Mouse (Mus musculus) C2C12 (cell line): ENCODE data around the gene Zgrf1. TPM values are rescaled to one million over a fixed set of nuclear protein-coding genes. Genes with fewer than 3 reads are reported as not detected.

Experiments used
- H3K27me3 ChIP-seq: one replicate; pipeline ENCODE4 v1.6.1; 2011; ENCODE audit not compliant: control insufficient read depth, insufficient read depth, insufficient read length
- H3K36me3 ChIP-seq: one replicate; pipeline ENCODE4 v1.6.1; 2011; ENCODE audit not compliant: control insufficient read depth, insufficient read depth
- H3K4me3 ChIP-seq: one replicate; pipeline ENCODE4 v1.5.1; 2011; ENCODE audit warnings: mild to moderate bottlenecking, control low read depth; ENCODE audit not compliant: poor library complexity, insufficient read depth, severe bottlenecking
- H3K79me2 ChIP-seq: one replicate; pipeline ENCODE4 v1.6.1; 2011; ENCODE audit not compliant: control insufficient read depth, insufficient read depth
- H3K79me3 ChIP-seq: one replicate; pipeline ENCODE4 v1.6.1; 2011; ENCODE audit warnings: low read depth, control low read depth
- H3ac ChIP-seq: one replicate; pipeline ENCODE3; 2011; ENCODE audit warnings: low read depth; ENCODE audit not compliant: control insufficient read depth, insufficient read length
- CEBPB ChIP-seq: IDR thresholded peaks from one replicate; pipeline ENCODE4 v1.6.1; 2011; ENCODE audit warnings: low read depth, mild to moderate bottlenecking, control low read depth, moderate library complexity
- CTCF ChIP-seq: IDR thresholded peaks from one replicate; pipeline ENCODE4 v1.5.1; 2011; ENCODE audit not compliant: control insufficient read depth, insufficient read depth, insufficient read length
- FOSL1 ChIP-seq: IDR thresholded peaks from one replicate; pipeline ENCODE4 v1.8.0; 2011; ENCODE audit warnings: mild to moderate bottlenecking, low read length; ENCODE audit not compliant: poor library complexity, insufficient read depth, severe bottlenecking
- MAX ChIP-seq: IDR thresholded peaks from one replicate; pipeline ENCODE4 v1.6.1; 2011; ENCODE audit warnings: mild to moderate bottlenecking, control low read depth
- MYOD1 ChIP-seq: IDR thresholded peaks from one replicate; pipeline ENCODE4 v1.6.1; 2011; ENCODE audit warnings: low read depth; ENCODE audit not compliant: control insufficient read depth, insufficient read length
- MYOG ChIP-seq: IDR thresholded peaks from one replicate; pipeline ENCODE4 v1.6.1; 2011; ENCODE audit not compliant: control insufficient read depth, insufficient read length; ENCODE audit errors: extremely low read depth
- USF1 ChIP-seq: IDR thresholded peaks from one replicate; pipeline ENCODE4 v1.6.1; 2011; ENCODE audit warnings: low read depth, mild to moderate bottlenecking, control low read depth, moderate library complexity
- microRNA-seq: library from miRNA; unstranded; fragments of <30 nt; microRNA quantifications from one replicate; pipeline ENCODE4, GENCODE M21; 2019; ENCODE audit warnings: borderline microRNAs expressed
- polyA plus RNA-seq: library from polyadenylated mRNA; unstranded; fragments of >200 nt; fragmentation: generic; extraction: Trizol; gene quantifications from one replicate; pipeline ENCODE4 v1.2.1, GENCODE M21; 2012; ENCODE audit warnings: missing spikeins

Gene Zgrf1
- polyA plus RNA-seq, 1 experiment: 1.6 TPM

DNA sequence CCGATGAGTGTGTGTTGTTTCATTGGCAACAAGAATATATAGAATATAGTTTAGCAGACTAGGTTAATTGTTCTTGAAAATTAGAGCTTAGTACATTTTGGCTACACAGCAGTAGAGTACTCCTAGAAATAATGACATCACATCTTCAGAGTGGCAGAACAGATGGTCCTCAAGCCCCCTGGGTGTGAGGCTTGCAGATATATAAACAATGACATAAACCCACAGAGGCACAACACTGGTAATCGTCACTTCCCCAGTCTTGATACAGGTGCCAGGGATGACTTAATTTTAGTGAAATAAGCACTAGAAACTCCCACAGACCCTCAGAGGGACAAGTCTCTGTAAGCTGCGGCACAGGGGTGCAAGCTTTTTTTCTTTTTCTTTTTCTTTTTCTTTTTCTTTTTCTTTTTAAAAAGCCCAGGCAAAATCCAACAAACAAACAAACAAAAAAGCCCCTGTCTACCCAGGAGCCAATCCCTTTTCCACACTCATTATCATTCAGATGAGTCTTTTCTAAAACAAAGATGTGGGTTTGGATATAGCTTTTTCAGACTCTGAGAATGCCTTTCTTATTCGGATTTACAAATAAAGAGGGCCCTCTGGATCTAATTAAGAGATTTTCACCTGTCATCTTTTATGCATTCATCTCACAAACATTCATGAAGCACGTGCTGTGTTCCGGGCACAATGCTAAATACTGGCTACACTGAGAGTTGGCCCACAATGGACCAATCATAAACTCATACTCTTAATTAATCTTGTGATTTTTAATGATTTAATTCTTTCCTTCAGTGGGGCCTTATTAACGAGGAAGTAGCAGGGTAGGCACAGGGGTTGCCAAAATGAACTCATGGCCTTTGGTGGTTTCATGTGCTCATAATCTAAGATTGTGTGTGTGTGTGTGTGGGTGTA lies 98.7 kb downstream of the Zgrf1 start:
- Histone ChIP-seq H3K27me3 (no peaks in the 10 kb centered on the region), H3K36me3 (no peaks in the 10 kb centered on the region), H3K79me2 (no peaks in the 10 kb centered on the region), H3ac (no peak overlapping the region), H3K4me3 (no peak overlapping the region), H3K79me3 (no peaks in the 10 kb centered on the region)
- no peak for TF ChIP-seq MAX
- TF ChIP-seq USF1: no peak
- TF ChIP-seq CTCF: no peak
- no peak for TF ChIP-seq MYOD1
- no peak for TF ChIP-seq MYOG
- no peak for TF ChIP-seq FOSL1
- no peak for TF ChIP-seq CEBPB

DNA sequence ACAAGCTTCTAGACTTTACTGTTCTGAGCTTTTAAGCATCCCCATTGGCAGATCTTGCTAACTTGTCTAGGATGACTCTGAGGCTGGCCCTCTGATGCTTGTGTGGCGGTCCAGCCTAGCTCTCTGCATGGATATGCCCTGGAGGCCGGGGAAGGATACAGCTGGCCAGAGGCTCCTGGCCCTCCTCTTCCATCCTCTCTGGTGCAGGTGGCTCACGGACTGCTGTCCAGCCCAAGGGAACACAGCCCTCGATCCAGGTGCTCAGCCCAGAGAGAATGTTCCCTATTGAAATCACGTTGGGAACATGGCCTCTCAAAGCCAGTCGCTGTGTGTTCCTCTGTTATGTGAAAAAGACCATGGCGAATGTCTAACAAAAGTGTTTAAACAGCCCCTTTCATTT lies 107.4 kb downstream of the Zgrf1 start:
- H3K79me3 ChIP-seq: no peaks in the 10 kb centered on the region
- no peaks in the 10 kb centered on the region for H3K79me2 ChIP-seq
- no peak overlapping the region for H3ac ChIP-seq
- no peak for TF ChIP-seq MYOG
- TF ChIP-seq CEBPB: no peak
- TF ChIP-seq FOSL1: no peak
- TF ChIP-seq MAX: no peak
- TF ChIP-seq CTCF: no peak
- no peak for TF ChIP-seq USF1
- TF ChIP-seq MYOD1: no peak
- no peaks in the 10 kb centered on the region for H3K36me3 ChIP-seq
- no peak overlapping the region for H3K4me3 ChIP-seq
- H3K27me3 ChIP-seq: no peaks in the 10 kb centered on the region

DNA sequence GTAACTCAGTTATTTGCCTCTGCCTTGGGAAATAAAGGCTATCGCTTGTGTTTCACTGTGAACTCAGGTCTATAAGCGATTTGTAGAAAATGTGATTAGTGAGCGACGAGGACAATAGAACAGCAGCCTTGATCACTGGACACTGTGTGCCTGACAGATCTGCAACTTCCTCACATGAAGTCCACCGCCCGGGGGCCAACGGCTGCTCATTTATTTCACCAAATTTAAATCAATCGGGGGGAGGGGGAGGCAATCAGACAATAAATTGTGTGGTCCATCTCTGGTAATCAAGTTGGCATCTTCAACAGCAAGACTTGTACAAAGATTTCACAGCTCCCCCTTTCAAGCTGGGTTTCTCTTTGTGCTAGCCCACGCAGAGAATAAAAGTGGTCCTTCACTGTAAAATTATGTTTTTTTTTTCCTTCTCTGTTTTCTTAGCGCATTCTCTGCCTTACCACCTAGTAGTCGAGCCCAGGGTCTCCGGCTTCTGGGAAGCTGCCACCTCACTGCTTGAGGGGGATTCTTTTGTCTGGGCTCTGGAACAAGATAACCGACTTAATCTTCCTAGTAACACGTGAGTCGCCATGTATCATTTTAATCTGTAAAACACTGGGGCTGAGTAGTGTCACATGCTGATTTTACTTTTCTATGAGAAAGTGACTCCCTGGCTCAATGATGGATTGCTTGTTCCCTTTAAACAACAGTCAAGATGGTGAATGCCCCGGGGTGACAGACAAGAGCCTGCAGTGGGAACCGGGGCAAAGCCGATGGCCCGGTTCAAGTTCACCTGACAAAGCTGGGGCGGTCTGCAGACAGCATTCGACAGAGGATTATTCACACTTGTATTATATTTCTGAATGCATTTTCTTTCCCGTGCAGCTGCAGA lies 108.6 kb downstream of the Zgrf1 start:
- Histone ChIP-seq H3K27me3 (no peaks in the 10 kb centered on the region), H3ac (no peak overlapping the region), H3K4me3 (no peak overlapping the region), H3K36me3 (no peaks in the 10 kb centered on the region), H3K79me2 (no peaks in the 10 kb centered on the region), H3K79me3 (no peaks in the 10 kb centered on the region)
- TF ChIP-seq MYOD1 (no peak), CEBPB (no peak), MAX (no peak), MYOG (no peak), FOSL1 (no peak), USF1 (no peak), CTCF (no peak)

Small RNA genes within 50 kb of the gene (microRNA-seq; reads per million reads assigned to microRNA genes)
- gene Mir302a (not detected), gene Mir302b (not detected), gene Mir302c (not detected), gene Mir302d (not detected), gene Mir367 (not detected)

Other genes with a start within 250 kb of the Zgrf1 start
- 3.5 TPM for gene Ank2, start 54.1 kb upstream of the Zgrf1 start, polyA plus RNA-seq
- gene Larp7, start 140 bp upstream of the Zgrf1 start, polyA plus RNA-seq: 17.4 TPM
- not detected for gene Neurog2, start 79.6 kb downstream of the Zgrf1 start, polyA plus RNA-seq
- 0.60 TPM for gene Alpk1, start 227.0 kb downstream of the Zgrf1 start, polyA plus RNA-seq
- 0.18 TPM for gene Tifa, start 236.3 kb downstream of the Zgrf1 start, polyA plus RNA-seq